Mouse (Mus musculus) liver, embryonic 13.5 days (tissue): ENCODE data around the gene Mtmr2. TPM values are rescaled to one million over a fixed set of nuclear protein-coding genes. Genes with fewer than 3 reads are reported as not detected.

Experiments used
- ATAC-seq: fragments of 200-750 bp; cut with Nextera tagmentation; 2 replicates; pipeline ENCODE4 v1.8.0; 2017; ENCODE audit warnings: low read depth, mild to moderate bottlenecking, moderate number of reproducible peaks, moderate library complexity
- DNase-seq: peaks from one replicate; pipeline ENCODE4 v3.0.0; 2022
- H3K27ac ChIP-seq: fragments of 300-500 bp; sonication (generic); 2 replicates; pipeline ENCODE4 v1.5.1; 2015; ENCODE audit warnings: moderate library complexity, mild to moderate bottlenecking, inconsistent platforms
- H3K27me3 ChIP-seq: fragments of 300-500 bp; sonication (generic); 2 replicates; pipeline ENCODE4 v1.6.1; 2015; ENCODE audit warnings: mild to moderate bottlenecking, inconsistent platforms
- H3K36me3 ChIP-seq: fragments of 300-500 bp; sonication (generic); 2 replicates; pipeline ENCODE4 v1.6.1; 2015; ENCODE audit warnings: mild to moderate bottlenecking, inconsistent platforms
- H3K4me1 ChIP-seq: fragments of 300-500 bp; sonication (generic); replicated peaks from 2 replicates; pipeline ENCODE4 v1.6.1; 2015; ENCODE audit warnings: inconsistent platforms
- H3K4me2 ChIP-seq: fragments of 300-500 bp; sonication (generic); 2 replicates; pipeline ENCODE4 v1.6.1; 2015; ENCODE audit warnings: inconsistent platforms, mild to moderate bottlenecking, moderate library complexity
- H3K4me3 ChIP-seq: fragments of 300-500 bp; sonication (generic); replicated peaks from 2 replicates; pipeline ENCODE4 v1.5.1; 2015; ENCODE audit warnings: mild to moderate bottlenecking, inconsistent platforms
- H3K9ac ChIP-seq: fragments of 300-500 bp; sonication (generic); 2 replicates; pipeline ENCODE4 v1.6.1; 2015; ENCODE audit warnings: mild to moderate bottlenecking, inconsistent platforms
- H3K9me3 ChIP-seq: fragments of 300-500 bp; sonication (generic); replicated peaks from 2 replicates; pipeline ENCODE4 v1.6.1; 2016; ENCODE audit warnings: inconsistent platforms
- WGBS: fragments of 180-500 bp; shearing (Covaris S2); methylation state at CpG from one replicate; pipeline ENCODE4 v1.1.7; 2015; ENCODE audit not compliant: insufficient replicate concordance; 5-methylcytosine and 5-hydroxymethylcytosine counted together
- polyA plus RNA-seq: library from polyadenylated mRNA; unstranded; fragments of >200 nt; fragmentation: Nextera tagmentation; extraction: Ambion mirVana; gene quantifications from 2 replicates; pipeline ENCODE4 v1.2.1, GENCODE M21; 2015

Gene Mtmr2
- polyA plus RNA-seq, 1 experiment from 2014 or later: 22.8 TPM

- ATAC-seq (no peak), DNase-seq (no peak)
- H3K36me3 ChIP-seq: peaks cover 19% of the 10 kb centered on the region
- WGBS: 78% methylated on average over 10 of the region's 10 CpGs
- H3K9me3 ChIP-seq: no peaks in the 10 kb centered on the region
- H3K4me2 ChIP-seq: no peak overlapping the region
- no peaks in the 10 kb centered on the region for H3K4me1 ChIP-seq
- no peak overlapping the region for H3K4me3 ChIP-seq
- no peak overlapping the region for H3K9ac ChIP-seq
- no peaks in the 10 kb centered on the region for H3K27me3 ChIP-seq
- no peak overlapping the region for H3K27ac ChIP-seq
Observed at GRCm38 (mm10) chr9:13848481-13849480, 100.6 kb downstream of the Mtmr2 start.

- 43% methylated on average over 3 of the region's 3 CpGs for WGBS
- H3K9me3 ChIP-seq: no peaks in the 10 kb centered on the region
- no peak for ATAC-seq
Observed at GRCm38 (mm10) chr9:13853876-13854275, 105.7 kb downstream of the Mtmr2 start.

More at GRCm38 (mm10) chr9:13853876-13854275, 105.7 kb downstream of the Mtmr2 start:
- Histone ChIP-seq H3K27me3 (0 out of 2 replicates have a peak, but pooled peaks cover 5% of the 10 kb centered on the region), H3K27ac (no peak overlapping the region), H3K36me3 (no peaks in the 10 kb centered on the region), H3K4me1 (no peaks in the 10 kb centered on the region), H3K9ac (no peak overlapping the region), H3K4me2 (no peak overlapping the region), H3K4me3 (no peak overlapping the region)
- DNase-seq: no peak

Other genes starting within 250 kb of the Mtmr2 start
- 42.8 and 46.2 TPM in 2 replicates for gene Cep57, start 78.7 kb downstream of the Mtmr2 start, polyA plus RNA-seq
- gene Fam76b, start 79.3 kb downstream of the Mtmr2 start, polyA plus RNA-seq: 8.3 and 10.1 TPM in 2 replicates